Mouse (Mus musculus) R1 (cell line): ENCODE data around the gene Appl1.

Experiments
- DNase-seq: peaks from one replicate; pipeline ENCODE4 v3.0.0-alpha.2; 2018; ENCODE audit warnings: low read depth, low spot score

Gene Appl1

GRCm38 (mm10) chr14:26971106-26971789 is at the start of gene Appl1:
Gene Appl1 (minus strand): TSS chr14:26971232.
- no peak for DNase-seq

- no peak for DNase-seq
Observed at GRCm38 (mm10) chr14:27019850-27020249, 48.8 kb upstream of the Appl1 start.

GRCm38 (mm10) chr14:27017936-27018335 is 46.9 kb upstream of the Appl1 start:
- DNase-seq, result no peak

GRCm38 (mm10) chr14:27013658-27014057 is 42.6 kb upstream of the Appl1 start:
- peak; percentile 40 for DNase-seq

GRCm38 (mm10) chr14:27011561-27011960 is 40.5 kb upstream of the Appl1 start:
- DNase-seq, result peak; percentile 76

- no peak for DNase-seq
Observed at GRCm38 (mm10) chr14:27005937-27006336, 34.9 kb upstream of the Appl1 start.

- no peak for DNase-seq
Observed at GRCm38 (mm10) chr14:27004906-27005305, 33.9 kb upstream of the Appl1 start.

GRCm38 (mm10) chr14:27000386-27000785 is 29.4 kb upstream of the Appl1 start:
- peak; percentile 38 for DNase-seq

GRCm38 (mm10) chr14:26996257-26996656 is 25.2 kb upstream of the Appl1 start:
- DNase-seq, result no peak

GRCm38 (mm10) chr14:26994211-26994741 is 23.2 kb upstream of the Appl1 start, which contains the start of gene Hesx1:
Gene Hesx1 (plus strand): TSS chr14:26994416.
- peak; percentile 85 for DNase-seq

GRCm38 (mm10) chr14:26993427-26993826 is 22.4 kb upstream of the Appl1 start:
- DNase-seq, result no peak

- peak; percentile 21 for DNase-seq
Observed at GRCm38 (mm10) chr14:26991622-26992021, 20.6 kb upstream of the Appl1 start.

GRCm38 (mm10) chr14:26988694-26989093 is 17.7 kb upstream of the Appl1 start:
- DNase-seq, result peak; percentile 46

- no peak for DNase-seq
Observed at GRCm38 (mm10) chr14:26982150-26982530, 11.1 kb upstream of the Appl1 start.

- DNase-seq, result peak; percentile 56
Observed at GRCm38 (mm10) chr14:26981494-26982149, 10.6 kb upstream of the Appl1 start.

GRCm38 (mm10) chr14:26981021-26981420 is 10.0 kb upstream of the Appl1 start:
- DNase-seq, result no peak

- DNase-seq, result no peak
Observed at GRCm38 (mm10) chr14:26979808-26980207, 8.8 kb upstream of the Appl1 start.

GRCm38 (mm10) chr14:26977500-26977899 is 6.5 kb upstream of the Appl1 start:
- peak; percentile 58 for DNase-seq

GRCm38 (mm10) chr14:26976212-26976611 is 5.2 kb upstream of the Appl1 start:
- peak; percentile 25 for DNase-seq

GRCm38 (mm10) chr14:26975490-26975889 is 4.5 kb upstream of the Appl1 start:
- DNase-seq, result no peak

- peak; percentile 47 for DNase-seq
Observed at GRCm38 (mm10) chr14:26973089-26973488, 2.1 kb upstream of the Appl1 start.

- peak; percentile 94 for DNase-seq
Observed at GRCm38 (mm10) chr14:26970439-26970932, 546 bp downstream of the Appl1 start.
